Mouse (Mus musculus) NIH3T3 (cell line): Measurements from ENCODE around the gene Rps6ka6.
A peak's percentile ranks its signal among the peaks of the same experiment; 100 is the strongest.

Experiments used
- DNase-seq: peaks from one replicate; pipeline ENCODE4 v3.0.0-alpha.2; 2012; ENCODE audit warnings: low read depth

Gene Rps6ka6

DNA sequence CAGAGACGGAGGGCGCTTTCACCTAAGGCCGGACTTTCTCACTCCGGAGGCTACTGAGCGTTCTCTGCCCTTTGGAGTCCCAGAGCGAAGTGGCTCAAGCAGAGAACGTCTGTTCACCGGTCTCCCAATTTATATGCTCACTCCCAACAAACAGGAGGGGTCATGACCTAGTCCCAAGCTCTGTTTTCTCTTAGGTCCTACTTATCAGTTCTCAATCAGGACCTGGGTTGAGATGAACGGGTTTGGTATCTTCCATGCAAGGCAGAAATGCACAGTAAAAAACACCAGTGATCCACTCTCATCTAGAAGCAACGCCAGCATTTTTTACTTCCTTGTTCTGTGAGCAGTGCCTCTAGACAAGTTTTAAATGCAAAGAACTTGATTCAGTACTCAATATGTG, at the start of gene Rps6ka6:
TSS of gene Rps6ka6 (minus strand) at position 101 of the 400 bp plus-strand sequence.
- no peak for DNase-seq

- DNase-seq: no peak
Measured at GRCm38 (mm10) chrX:111577044-111577443, 39.3 kb upstream of the Rps6ka6 start.

- no peak for DNase-seq
Measured at GRCm38 (mm10) chrX:111518206-111518605, 19.6 kb downstream of the Rps6ka6 start.

DNA sequence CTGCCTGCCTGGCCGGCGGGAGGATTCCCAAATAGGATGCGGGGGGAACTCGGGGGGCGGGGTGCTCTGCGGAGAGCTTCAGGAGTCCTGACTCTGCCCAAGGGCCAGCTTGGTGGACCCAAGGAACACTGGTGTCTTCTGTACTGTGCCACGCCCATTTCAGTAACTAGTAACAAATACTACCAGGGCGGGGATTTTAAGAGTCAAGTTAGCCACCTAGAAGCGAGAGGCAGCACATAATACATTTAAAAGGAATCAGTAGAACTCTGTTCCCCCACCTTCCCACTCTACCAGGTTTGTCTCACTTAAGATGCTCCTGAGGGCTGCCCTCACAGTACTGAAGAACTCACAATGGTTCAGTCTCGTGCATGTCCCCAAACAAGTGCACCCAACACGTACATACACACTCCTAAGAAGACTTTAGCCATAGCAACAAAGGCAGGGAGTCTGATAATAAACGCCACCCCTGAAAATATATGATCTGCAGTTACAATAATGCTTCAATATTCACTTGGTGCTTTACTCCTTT, 74.1 kb downstream of the Rps6ka6 start:
- DNase-seq: no peak

DNA sequence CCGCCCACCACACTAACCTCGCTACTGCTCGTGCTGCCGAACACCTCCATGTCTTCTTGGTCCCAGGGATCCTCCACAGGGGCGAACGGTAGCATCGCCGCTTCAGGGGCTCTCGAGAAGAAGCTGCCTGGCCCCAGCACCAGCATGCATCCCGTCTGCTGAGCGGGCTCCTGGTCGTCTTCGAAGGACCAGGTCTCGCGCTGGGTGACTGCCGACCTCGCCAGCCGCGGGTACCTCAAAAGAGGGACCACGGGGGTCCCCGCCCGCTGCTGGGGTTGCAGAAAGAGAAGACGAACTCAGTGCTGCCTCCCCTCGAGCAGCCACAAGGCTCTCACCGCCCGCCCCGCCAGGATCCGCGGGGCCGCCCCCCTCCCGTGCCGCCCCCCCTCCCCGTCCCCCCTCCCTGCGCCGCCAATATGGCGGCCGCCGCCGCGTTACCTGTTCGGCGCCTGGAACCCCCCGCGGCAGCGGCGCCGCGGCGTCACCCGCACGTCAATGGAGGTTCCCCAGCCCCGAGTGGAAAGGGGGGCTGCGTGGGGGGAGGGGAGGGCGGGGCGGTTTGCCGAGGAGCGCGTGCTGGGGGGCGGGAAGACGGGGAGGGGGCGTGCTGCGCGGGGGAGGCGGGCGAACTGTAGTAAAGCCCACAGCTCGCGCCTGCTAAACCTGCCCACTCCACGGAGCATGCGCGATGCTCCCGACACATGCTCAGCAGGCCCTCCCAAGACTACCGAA, 74.8 kb downstream of the Rps6ka6 start:
- DNase-seq: peak; percentile 87

GRCm38 (mm10) chrX:111462495-111462832, 75.3 kb downstream of the Rps6ka6 start:
- DNase-seq: peak; percentile 33

GRCm38 (mm10) chrX:111462092-111462491, 75.7 kb downstream of the Rps6ka6 start:
- DNase-seq: no peak

DNA sequence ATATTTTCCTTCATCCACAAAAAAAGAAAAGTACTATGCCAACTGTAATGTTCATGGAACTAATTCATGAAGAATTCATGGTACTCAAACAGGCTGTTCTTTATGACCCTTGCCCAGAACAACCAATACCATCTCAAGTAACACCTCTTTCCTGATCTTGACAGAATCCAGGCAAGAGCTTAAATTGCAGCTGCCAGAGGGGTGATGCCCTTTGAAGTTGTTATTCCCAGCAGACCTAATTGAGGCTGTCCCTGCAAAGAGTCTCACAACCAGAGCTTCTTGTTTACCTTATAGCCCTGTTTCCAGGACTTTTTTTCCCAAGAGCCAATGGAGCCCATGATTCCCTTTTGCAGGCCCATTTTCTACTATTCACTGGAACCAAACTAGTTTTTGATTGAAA, 77.6 kb downstream of the Rps6ka6 start:
- DNase-seq: no peak

- peak; percentile 60 for DNase-seq
Measured at GRCm38 (mm10) chrX:111436571-111436970, 101.2 kb downstream of the Rps6ka6 start.

GRCm38 (mm10) chrX:111414775-111415174, 123.0 kb downstream of the Rps6ka6 start:
- no peak for DNase-seq

DNA sequence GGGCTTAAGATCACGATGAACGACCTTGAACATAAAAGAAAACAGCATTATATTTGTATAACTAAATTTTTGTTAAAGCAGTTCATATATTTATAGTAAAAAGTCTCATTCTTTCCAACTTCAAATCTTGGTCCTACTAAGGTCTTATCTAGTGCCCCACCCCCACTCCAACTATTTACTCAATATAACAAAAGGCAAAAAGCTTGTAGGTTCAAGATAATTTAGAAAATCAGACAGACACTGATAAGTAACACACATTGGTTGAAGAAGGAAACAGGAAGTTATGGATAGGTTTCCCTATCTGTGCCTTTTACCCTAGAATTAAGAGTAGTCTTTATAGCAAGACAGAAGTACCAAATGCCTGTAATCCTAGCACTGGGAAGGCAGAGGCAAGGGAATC, 132.9 kb downstream of the Rps6ka6 start:
- DNase-seq: no peak

DNA sequence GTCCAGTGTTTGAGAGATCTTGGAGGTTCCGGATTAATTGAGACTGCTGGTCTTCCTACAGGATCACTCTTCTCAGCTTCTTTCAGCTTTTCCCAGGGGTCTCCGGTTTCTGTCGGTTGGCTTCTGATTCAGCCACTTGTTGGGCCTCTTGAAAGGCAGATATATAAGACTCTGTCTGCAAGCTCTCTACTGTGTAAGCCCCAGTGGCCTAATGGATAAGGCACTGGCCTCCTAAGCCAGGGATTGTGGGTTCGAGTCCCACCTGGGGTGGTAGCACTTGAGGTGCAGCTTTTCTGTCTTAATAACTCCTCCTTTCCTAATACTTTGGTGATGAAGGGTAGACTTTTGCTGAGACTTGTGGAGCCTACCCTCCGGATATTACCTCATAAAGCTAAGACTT, 160.7 kb downstream of the Rps6ka6 start:
- no peak for DNase-seq

DNA sequence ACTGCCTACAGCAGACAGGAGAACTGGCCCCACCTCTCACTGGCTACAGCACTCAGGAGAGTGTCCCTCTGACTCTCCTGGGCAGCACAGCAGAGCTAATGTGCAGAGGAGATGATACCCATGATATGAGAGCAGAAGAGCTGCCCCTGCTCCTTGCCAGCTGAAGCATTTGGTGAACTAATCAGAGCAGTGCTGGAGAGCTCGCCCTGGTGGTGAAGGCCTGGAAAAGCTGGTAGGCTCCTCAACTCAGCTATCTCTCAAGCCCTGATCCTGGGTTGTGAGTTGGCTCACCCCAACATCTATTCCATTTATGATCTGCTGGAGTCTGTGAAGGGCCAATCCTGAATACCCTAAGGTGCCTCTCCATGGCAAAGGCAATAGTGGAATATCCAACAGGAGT, 163.6 kb downstream of the Rps6ka6 start:
- no peak for DNase-seq
